Mouse (Mus musculus): Measurements from ENCODE around the gene Gm11492.

- no peak for TF ChIP-seq CTCF (IDR thresholded peaks at IDR 0.05; ENCODE audit: low read depth, low read length)
- no peak for TF ChIP-seq POLR2A (IDR thresholded peaks at IDR 0.05; ENCODE audit: insufficient read depth, low read length)
Observed at GRCm38 (mm10) chr11:87531695-87532094, 34.8 kb upstream of the Gm11492 start.
